Mouse (Mus musculus) ZHBTc4 (cell line): ENCODE measurements around the gene Gnai2.
A peak's percentile ranks its signal among the peaks of the same experiment; 100 is the strongest.

Experiments
- DNase-seq: peaks from one replicate; pipeline ENCODE4 v3.0.0-alpha.2; 2011; ENCODE audit warnings: low read depth, low spot score

Gnai2 gene

GRCm38 (mm10) chr9:107635279-107636028, at the start of gene Gnai2:
TSS of gene Gnai2 (minus strand) at chr9:107635367.
- peak; percentile 99 for DNase-seq

DNA sequence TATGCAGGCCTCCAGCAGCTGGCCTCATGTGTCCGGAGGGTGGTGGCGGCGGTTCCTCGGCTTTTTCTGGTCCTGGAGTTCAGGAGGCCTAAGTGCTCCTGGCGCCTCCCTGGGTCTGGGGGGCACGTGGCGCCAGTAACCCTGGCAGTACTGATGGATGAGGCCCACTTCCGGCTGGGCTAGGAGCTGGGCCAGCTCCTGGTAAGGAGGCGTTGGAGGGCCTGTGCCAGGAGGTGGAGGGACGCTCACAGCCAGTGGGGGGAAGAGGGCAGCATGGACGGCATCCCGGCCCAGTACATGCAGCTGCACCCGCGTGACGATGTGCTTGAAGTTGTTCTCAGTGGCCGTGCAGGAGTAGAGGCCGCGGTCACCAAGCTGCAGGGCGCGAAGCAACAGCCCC, 47.2 kb upstream of the Gnai2 start:
- no peak for DNase-seq

DNA sequence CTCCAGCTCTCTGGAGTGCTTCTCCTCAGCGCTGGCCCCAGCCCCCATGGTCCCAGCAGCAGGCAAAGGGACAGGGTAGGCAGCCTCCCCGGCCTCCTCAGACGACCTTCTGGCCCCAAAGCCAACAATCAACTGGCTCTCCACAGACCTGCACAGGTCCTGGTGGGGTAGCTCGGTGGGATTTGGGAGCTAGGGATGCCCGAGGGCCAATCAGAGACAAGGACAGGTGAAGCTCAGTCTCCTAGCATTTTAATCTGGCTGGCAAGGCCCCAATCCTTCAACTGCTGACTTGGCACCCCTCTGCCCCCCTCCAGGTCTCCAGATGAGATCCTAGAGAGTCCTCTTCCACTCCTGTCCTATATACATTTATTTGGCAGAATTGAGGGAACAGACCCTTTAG, 44.3 kb upstream of the Gnai2 start, which contains the start of gene Gnat1:
Gene Gnat1 (minus strand): TSS at position 212 of the 400 bp plus-strand sequence.
- DNase-seq: no peak

- DNase-seq: no peak
These were observed 43.7 kb upstream of the Gnai2 start for GRCm38 (mm10) chr9:107678861-107679260.

DNA sequence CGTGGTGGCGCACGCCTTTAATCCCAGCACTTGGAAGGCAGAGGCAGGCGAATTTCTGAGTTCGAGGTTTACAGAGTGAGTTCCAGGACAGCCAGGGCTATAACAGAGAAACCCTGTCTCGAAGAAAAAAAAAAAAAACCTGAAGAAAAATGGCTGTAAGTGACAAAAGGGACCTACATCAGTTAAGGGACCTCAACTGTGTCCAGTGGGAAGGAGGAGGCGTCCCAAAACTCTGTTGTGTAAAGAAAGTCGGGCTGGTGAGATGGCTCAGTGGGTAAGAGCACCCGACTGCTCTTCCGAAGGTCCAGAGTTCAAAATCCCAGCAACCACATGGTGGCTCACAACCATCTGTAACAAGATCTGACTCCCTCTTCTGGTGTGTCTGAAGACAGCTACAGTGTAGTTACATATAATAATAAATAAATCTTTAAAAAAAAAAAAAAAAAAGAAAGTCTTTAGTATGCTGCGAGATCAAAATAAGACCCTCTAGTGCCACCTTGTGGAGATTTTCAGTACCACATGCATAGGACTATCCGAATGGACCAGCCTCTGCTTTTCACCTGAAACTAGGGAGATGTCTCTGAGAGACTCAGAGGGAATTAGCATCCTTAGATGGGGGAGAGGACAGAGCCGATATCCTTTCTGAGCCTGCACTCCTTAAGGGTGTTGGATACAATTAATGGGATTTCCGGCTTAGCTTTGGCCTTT, 42.8 kb upstream of the Gnai2 start:
- peak; percentile 87 for DNase-seq

DNA sequence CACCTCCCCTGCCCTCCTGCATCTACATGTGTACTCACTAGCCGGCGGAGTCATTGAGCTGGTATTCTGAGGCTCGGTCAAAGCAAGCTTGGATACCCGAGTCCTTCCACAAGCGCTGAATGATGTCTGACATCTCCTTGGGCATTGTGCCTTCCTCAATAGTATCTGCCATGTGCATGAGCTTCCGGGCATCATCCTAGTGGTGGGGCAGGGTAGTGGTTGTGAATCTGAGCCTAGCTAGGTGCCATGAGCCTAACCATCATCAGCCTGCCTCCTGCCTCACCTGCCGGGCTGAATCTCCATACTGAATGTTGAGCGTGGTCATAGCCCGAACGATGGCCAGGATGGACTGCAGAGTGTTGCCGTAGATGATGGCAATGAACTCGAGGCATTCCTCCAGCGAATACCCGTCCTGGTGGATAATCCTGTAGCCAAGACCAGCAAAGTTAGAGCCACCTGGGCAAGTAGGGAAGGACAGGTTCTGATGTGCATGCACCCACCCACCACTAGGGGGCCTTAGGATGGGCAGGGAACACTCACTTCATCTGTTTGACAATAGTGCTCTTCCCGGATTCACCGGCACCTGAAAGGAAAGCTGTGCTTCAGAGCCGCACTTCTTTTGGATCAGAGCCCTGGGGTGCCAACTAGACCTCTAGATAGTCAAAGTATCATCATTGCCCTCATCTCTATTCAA, 42.1 kb upstream of the Gnai2 start:
- peak; percentile 93 for DNase-seq

DNA sequence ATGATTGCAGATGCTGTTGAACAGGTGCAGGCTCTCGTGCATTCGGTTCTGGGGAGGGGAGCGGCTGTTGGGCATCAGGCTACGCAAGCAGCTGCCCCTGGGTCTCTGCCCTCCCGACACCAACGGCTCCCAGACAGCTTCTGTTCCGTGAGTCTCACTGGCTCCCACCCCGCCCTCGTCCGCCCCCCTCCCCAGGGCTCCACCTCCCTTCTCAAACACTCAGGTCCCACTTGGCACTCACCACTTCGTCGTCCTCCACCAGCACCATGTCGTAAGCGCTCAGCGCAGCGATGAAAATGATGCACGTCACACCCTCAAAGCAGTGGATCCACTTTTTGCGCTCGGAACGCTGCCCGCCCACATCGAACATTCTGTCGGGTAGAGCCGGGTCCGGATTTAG, 41.1 kb upstream of the Gnai2 start:
- no peak for DNase-seq

GRCm38 (mm10) chr9:107675671-107676301, 40.6 kb upstream of the Gnai2 start:
- peak; percentile 91 for DNase-seq

GRCm38 (mm10) chr9:107674609-107675429, 39.7 kb upstream of the Gnai2 start:
- DNase-seq: no peak

GRCm38 (mm10) chr9:107670259-107670658, 35.1 kb upstream of the Gnai2 start:
- DNase-seq: no peak

DNA sequence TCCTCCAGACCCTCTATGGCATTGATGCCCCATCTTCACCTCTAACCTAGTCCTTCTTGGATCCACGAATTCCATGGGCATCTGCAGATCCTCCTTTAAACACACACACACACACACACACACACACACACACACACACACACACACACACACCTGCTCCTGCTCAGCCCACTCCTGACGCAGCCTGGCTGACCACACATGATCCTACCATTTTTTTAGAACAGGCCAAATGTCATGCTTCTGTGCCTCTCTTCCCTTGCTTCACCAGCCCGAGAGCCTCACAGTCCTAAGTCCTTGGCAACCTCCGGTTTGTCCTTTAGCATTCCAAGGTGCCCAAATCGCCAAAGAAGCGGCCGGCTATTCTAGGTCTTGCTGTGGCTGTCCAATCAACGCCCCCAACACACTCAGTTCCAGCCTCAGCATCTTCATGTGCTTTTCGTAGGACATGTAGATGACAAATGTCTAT, 34.3 kb upstream of the Gnai2 start, which contains the start of gene Slc38a3:
Gene Slc38a3 (minus strand): TSS at position 51 of the 466 bp plus-strand sequence.
- no peak for DNase-seq

- DNase-seq: no peak
These were observed 33.7 kb upstream of the Gnai2 start for GRCm38 (mm10) chr9:107668916-107669315.

DNA sequence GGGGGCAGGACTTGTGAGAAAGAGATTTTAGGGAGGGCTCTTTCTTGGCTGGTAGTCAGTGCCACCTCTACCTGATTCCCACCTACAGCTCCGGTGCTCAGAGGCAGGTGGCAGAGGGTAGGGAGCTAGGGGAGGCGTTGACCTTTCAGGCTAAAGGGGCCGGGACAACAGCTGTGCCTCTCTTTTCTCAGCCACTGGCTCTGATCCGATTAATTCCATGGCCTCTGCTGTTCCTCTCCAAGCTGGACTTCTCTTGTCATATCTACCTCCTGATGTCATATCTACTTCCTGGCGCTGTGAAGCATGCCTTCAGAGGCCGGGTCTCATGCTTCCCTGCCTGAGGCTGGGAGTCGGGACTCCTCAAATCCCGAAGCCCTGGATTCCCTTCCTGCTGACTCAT, 32.8 kb upstream of the Gnai2 start:
- DNase-seq: no peak

- peak; percentile 84 for DNase-seq
These were observed 32.1 kb upstream of the Gnai2 start for GRCm38 (mm10) chr9:107667219-107667618.

- DNase-seq: no peak
These were observed 31.6 kb upstream of the Gnai2 start for GRCm38 (mm10) chr9:107666751-107667205.

DNA sequence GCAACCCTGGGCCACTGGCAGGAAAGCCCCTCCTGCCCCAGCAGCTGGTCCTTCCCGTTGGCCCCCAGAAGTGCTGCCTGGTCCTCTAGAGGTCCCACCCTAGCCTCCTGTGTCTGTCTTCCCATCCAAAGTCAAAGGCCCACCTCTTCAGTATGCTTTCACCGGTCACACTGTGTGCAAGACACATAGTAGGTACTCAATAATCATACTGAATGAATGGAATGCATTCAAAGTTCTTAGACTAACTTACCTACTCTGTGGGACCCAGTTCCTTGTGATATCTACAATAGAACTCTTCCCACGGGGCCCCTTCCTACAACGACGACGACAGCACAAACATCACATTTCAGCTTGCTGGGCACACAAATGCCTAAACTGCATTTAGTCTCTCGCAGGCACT, 30.1 kb upstream of the Gnai2 start:
- no peak for DNase-seq

DNA sequence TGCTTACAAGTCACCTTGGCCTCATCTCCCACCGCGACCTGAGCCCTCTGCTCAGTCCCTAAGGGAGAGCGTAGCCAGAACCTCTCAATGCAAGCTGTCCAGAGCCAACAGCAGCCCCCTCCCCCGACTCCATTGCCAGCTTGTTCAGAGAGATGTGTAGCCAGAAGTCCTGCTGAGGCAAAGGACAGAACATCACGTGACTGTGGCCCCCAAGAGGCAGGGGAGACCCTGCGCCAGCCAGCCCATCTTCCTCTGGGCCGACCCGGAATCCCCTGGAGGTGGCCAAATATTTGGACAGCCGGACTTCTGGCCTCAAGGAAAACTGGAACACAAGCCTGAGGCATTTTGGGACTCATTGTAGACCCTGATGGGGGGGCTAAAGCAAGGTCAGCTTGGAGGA, 28.4 kb upstream of the Gnai2 start:
- no peak for DNase-seq

- no peak for DNase-seq
These were observed 27.2 kb upstream of the Gnai2 start for GRCm38 (mm10) chr9:107662342-107662741.

DNA sequence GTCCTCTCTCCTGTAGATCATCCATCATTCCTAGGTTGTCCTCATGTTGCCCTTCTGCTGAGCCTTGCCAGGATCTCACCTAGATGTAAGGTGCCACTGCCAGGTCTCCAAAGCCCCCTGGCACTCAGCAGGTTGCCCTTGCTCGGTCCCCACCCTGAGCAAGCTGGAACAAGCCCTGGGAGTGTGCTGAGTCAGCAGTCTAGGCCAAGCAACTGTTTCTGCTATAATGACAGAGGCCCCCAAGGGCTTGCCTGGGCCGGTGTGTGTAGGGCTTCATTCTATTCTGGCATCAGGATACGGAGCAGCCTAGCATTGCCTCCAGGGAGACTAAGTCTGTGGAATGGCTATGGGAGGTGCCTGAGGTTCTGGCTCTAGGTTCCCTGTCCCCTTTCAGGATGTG, 25.6 kb upstream of the Gnai2 start:
- no peak for DNase-seq

- no peak for DNase-seq
These were observed 24.8 kb upstream of the Gnai2 start for GRCm38 (mm10) chr9:107659961-107660360.

DNA sequence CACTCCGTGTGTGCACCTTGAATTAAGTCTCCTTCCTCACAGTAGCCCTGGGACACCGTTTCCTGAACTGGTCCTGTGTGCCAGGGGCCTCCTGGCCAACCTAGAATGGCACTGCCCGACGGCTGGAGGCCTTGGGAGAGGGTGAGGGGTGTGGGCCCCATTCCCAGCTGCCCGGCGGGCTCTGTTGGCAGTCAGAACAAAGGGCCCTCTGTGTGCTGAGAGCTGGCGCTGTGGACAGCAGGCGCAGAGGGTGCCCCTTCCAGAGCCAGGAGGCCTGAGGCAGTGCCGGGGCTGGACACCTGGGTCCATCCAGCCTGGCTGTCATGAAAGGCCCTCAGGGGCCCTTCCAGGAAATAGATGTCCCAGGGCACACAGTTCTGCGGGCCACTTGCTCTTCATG, 24.4 kb upstream of the Gnai2 start:
- no peak for DNase-seq
